Mouse (Mus musculus): ENCODE results near the gene Slc7a8.
A peak's percentile ranks its signal among the peaks of the same experiment; 100 is the strongest.

Gene Slc7a8

GRCm38 (mm10) chr14:54781610-54782365 is at the start of gene Slc7a8:
TSS of gene Slc7a8 (minus strand) at chr14:54781946.
- peak; percentile 19 to 40 for DNase-seq (ENCODE audit: low read depth in 2 of 2, low spot score in 2 of 2)

GRCm38 (mm10) chr14:54823716-54824115 is 42.0 kb upstream of the Slc7a8 start:
- no peak for DNase-seq (ENCODE audit: low read depth in 2 of 2, low spot score in 2 of 2)

DNA sequence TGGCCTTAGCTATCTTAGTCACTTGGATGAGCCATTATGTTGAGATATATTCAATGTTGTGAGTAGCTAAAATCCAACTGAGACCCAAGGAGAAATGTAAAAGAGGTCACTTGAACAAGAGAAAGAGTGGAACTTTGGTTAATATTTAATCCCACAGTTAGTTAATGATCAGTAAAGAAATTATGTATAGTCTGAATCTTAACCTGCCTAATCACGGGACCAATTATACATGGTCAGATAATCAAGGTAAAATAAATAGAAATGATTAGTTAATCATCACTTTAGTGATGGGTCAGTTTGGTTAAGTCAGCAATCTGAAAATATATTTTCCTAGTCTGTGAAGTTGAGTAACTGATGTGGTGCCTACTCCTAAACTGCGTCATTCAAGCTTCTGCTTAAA is 40.6 kb upstream of the Slc7a8 start:
- no peak for DNase-seq (ENCODE audit: low read depth in 2 of 2, low spot score in 2 of 2)

- no peak for DNase-seq (ENCODE audit: low read depth in 2 of 2, low spot score in 2 of 2)
These were observed 36.0 kb upstream of the Slc7a8 start for GRCm38 (mm10) chr14:54817791-54818190.

DNA sequence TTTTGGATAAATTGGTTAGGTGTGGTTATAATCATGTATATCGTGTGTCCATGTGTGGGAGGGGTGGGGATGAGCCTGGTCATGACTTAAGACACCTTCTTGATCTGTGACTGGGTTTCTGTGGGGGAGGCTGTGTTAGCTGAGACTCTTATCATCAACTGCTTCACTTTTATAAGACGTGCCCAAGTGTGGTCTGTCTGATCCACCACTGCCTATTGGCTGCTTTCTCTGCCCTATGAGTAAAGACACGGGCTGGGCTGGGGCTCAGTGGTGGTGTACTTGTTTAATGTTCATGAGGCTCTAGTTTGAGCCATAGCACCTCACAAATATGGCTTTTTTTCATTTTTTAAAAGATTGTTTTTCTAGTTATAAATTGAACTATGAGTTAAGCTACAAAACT is 34.0 kb upstream of the Slc7a8 start:
- no peak for DNase-seq (ENCODE audit: low read depth in 2 of 2, low spot score in 2 of 2)

DNA sequence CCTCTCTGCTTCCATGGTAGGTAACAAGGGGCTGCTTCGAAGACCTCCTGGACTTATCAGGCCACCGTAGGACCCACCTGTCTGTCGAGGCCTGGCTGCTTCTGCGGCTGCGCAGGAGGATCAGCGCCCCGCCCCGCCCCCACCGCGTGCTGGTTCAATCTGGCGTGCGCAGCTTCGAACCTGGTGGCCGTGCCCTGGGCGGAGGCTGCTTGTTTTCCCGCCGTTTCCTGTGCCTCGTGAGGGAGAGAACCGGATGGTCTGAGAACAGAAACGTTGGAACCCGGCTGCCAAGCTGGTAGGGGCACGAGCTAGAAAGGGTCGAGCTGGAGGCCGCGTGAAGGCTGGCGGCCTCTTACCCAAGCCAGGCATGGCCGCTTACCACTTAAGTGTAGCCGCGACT is 32.2 kb upstream of the Slc7a8 start, which contains the start of gene Rnf212b:
Gene Rnf212b, plus strand, starts transcription at position 151 of the 400 bp plus-strand sequence.
- no peak for DNase-seq (ENCODE audit: low read depth in 2 of 2, low spot score in 2 of 2)

GRCm38 (mm10) chr14:54809668-54810033 is 27.9 kb upstream of the Slc7a8 start:
- DNase-seq (ENCODE audit: low read depth in 2 of 2, low spot score in 2 of 2), result no peak

- DNase-seq (ENCODE audit: low read depth in 2 of 2, low spot score in 2 of 2), result no peak
These were observed 27.2 kb upstream of the Slc7a8 start for GRCm38 (mm10) chr14:54808718-54809667.

GRCm38 (mm10) chr14:54806124-54806523 is 24.4 kb upstream of the Slc7a8 start:
- DNase-seq (ENCODE audit: low read depth in 2 of 2, low spot score in 2 of 2), result no peak

DNA sequence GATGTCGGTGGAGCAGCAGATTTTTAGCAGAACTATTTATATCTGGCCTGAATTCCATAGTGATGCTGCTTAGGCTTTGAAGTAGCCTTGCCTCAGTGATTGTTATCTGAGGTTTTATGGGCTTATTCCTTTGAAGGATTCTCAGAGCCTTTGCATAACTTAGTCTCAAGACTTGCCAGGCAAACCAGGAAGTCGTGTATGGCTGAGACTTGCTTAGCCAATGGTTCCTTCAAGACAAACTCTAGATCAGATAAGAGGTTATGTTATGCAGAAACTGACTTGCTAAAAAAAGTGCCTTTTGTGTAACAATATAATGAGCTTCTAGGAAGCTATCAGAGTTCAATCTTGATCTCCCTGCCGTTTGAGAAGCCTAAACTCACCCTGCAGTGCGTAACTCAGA is 20.7 kb upstream of the Slc7a8 start:
- DNase-seq (ENCODE audit: low read depth in 2 of 2, low spot score in 2 of 2), result no peak

GRCm38 (mm10) chr14:54799686-54800085 is 17.9 kb upstream of the Slc7a8 start:
- no peak for DNase-seq (ENCODE audit: low read depth in 2 of 2, low spot score in 2 of 2)

GRCm38 (mm10) chr14:54796760-54797159 is 15.0 kb upstream of the Slc7a8 start:
- no peak for DNase-seq (ENCODE audit: low read depth in 2 of 2, low spot score in 2 of 2)

DNA sequence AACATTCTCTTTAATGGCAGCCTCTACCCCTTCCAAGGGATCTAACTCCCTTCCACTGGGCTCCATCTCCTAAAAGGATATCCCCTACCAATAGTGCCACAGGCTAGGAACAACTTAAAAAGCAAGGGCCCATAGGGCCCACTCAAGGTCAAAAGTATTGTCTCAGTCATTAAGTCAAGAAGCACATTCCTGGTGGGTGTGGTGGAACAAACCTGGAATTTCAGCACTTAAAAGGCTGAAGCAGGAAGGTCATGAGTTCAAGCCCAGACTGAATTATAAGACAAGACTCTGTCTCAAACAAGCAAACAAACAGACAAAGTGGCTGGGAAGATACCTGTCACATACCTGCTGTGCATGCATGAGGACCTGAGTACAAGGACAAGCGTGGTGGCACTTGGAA is 14.2 kb upstream of the Slc7a8 start:
- DNase-seq (ENCODE audit: low read depth in 2 of 2, low spot score in 2 of 2), result no peak

DNA sequence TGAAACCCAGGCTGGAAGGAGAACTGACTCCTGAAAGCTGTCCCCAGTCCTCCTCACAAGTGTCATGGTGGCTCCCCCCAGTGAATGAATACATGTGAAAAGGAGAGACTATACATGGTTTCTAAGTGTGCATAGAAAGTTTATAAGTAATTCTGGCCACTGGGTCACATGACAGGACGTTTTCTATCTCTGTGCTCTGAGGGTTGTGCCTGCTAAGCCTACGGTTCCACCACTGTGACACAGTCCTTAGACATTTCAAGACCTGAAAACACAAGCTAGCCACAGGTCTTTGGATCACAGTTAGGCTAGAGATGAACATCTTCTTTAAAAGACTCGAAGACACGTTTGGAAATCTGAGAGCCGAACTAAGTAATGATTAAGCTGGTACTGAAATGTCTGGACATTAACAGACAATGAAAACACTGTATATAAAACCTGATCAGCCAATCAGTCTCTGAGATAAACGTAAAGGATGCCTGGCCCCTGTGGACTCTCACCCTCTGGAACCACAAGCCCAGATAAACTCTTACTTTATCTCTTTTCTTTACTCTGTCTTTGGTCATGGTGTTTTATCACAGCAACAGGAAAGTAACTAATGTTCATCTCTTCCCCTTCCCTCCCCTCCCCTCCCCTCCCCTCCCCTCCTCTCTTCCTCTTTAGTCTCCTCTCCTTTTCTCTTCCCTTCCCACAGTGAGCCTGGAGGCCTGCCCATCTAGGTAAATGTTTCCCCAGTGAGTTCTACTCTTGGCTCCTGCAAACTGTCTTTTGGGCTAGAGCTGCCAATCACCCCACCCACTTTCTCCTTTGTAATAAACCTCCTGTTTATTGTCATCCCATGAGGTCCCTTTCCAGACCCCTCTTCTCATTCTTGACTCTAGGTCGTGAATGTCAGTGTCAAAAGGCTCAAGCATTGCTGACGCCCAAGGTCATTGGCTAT is 12.4 kb upstream of the Slc7a8 start:
- DNase-seq (ENCODE audit: low read depth in 2 of 2, low spot score in 2 of 2), result no peak

- DNase-seq (ENCODE audit: low read depth in 2 of 2, low spot score in 2 of 2), result no peak
These were observed 11.6 kb upstream of the Slc7a8 start for GRCm38 (mm10) chr14:54793351-54793750.

DNA sequence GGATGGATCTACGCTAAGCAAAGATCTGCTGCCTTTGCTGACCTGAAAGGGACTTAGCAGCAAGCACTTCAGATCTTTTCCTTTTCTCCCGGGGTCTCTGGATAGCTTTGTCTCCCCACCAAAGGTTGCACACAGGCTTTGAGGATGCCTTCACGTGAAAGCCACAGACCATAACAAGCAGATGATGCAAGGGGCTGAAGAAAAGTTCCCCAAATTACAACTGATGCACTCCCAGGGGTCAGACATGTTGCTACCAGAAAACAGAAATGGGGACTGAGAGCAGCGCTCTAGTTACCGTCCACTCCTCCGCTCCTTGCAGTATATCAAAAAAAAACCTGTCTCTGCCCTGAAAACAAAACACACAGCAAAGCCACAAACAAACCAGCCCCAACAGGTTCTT is 10.4 kb upstream of the Slc7a8 start:
- no peak for DNase-seq (ENCODE audit: low read depth in 2 of 2, low spot score in 2 of 2)

- DNase-seq (ENCODE audit: low read depth in 2 of 2, low spot score in 2 of 2), result no peak
These were observed 6.5 kb upstream of the Slc7a8 start for GRCm38 (mm10) chr14:54788231-54788630.

GRCm38 (mm10) chr14:54787226-54787625 is 5.5 kb upstream of the Slc7a8 start:
- peak in 1 of 2 experiments; percentile 4 for DNase-seq (ENCODE audit: low read depth in 2 of 2, low spot score in 2 of 2)

DNA sequence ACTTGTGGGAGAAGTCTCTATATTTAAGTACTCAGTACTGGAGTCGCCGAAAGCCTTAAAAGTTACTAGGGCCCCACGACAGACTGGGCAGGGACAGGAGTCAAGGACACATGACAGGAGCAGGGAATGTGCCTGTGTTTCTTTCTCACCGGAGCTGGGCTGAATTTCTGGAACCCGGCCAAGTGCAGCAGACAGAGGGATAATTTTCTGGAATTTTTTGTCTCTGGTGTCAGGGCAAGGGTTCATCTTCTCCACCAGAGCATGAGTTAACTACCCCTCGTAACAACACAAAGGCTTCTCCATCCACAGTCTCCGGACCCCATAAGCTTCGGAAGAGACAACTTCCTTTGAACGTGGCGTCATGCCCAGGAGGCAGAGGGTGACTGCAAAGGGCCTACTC is 4.7 kb upstream of the Slc7a8 start:
- no peak for DNase-seq (ENCODE audit: low read depth in 2 of 2, low spot score in 2 of 2)

GRCm38 (mm10) chr14:54785898-54786297 is 4.2 kb upstream of the Slc7a8 start:
- peak; percentile 75 to 80 for DNase-seq (ENCODE audit: low read depth in 2 of 2, low spot score in 2 of 2)

- no peak for DNase-seq (ENCODE audit: low read depth in 2 of 2, low spot score in 2 of 2)
These were observed 1.2 kb upstream of the Slc7a8 start for GRCm38 (mm10) chr14:54782971-54783370.

Data from CD8-positive naive resting alpha-beta T cell, adult 2 months (primary cell).